Mouse (Mus musculus): ENCODE results near the gene Gm8180.
"Not testable (repeated sequence)": the region's sequence is repeated elsewhere in the genome, so short reads cannot be mapped to it uniquely, and the experiment has no call there.

DNA sequence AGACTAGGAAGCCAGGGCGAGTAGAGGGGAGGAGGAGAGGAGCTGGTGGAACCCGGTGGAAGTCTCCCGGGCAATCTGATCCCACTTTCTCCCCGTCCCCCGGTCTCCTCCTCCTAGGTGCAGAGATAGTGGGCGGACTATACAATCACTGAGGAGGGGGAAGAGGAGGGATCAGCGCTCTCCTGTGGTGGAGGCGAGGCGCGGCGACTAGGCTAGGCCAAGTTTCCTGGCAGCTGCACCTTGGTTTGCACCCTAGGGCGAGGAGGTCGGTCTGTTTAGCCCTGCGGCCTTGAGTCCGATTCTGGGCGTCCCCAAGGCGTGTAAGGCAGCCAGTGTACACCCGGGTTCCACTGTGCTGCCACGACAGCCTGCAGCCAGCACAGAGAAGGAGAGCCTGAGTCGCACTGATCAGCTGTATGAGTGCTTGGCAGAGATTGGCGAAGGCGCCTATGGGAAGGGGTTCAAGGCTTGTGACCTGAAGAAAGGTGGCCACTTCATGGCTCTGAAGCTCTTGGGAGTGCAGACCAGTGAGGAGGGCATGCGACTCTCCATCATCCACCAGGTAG lies 12.4 kb upstream of the Gm8180 start:
- not testable (repeated sequence) for TF ChIP-seq GATA1, TAL1 (IDR thresholded peaks at IDR 0.05; ENCODE audit: low read length)
